Mouse (Mus musculus): ENCODE results near the gene Il16. TPM values are rescaled to one million over a fixed set of nuclear protein-coding genes. Genes with fewer than 3 reads are reported as not detected.

Il16 gene
- polyA plus RNA-seq, 1 experiment: not detected

DNA sequence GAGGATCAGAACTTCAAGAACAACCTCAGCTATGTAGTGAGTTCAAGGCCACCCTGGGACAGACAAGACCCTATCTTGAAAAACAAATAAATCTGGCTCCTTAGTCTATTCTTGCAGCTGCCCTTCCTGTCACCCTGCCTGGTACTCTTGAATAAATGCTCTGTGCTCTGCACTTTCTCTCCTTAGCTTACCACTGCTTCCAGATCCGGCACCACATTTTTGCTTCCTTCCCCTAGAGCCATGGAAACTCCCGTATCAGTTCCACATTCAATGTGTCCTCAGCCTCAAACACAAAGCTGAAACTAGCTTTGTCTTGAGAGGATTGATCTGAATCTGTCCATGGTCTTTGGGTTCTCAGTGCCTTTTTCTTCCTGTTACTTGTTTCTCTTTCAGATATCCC lies 21.0 kb downstream of the Il16 start:
- Histone ChIP-seq H3K36me3 (ENCODE audit: control insufficient read depth, insufficient read depth, low read length, poor library complexity, severe bottlenecking) (no peaks in the 10 kb centered on the region), H3K9me3 (replicated peaks; ENCODE audit: control insufficient read depth, insufficient read depth, low read length, poor library complexity, severe bottlenecking) (no peaks in the 10 kb centered on the region), H3K4me1 (ENCODE audit: control insufficient read depth, insufficient read depth, low read length) (no peaks in the 10 kb centered on the region), H3K4me3 (ENCODE audit: low read depth, low read length) (no peak overlapping the region), H3K27ac (ENCODE audit: insufficient read depth, low read length) (no peak overlapping the region), H3K27me3 (ENCODE audit: control insufficient read depth, insufficient read depth, low read length, poor library complexity, severe bottlenecking) (no peaks in the 10 kb centered on the region), H3K9ac (ENCODE audit: low read depth, poor library complexity, severe bottlenecking) (no peak overlapping the region)
- no peak for TF ChIP-seq EP300 (IDR thresholded peaks at IDR 0.05; ENCODE audit: insufficient read depth, low read depth, low read length)
- TF ChIP-seq POLR2A (IDR thresholded peaks at IDR 0.05; ENCODE audit: insufficient read depth, low read length): no peak
- no peak for TF ChIP-seq CTCF (IDR thresholded peaks at IDR 0.05; ENCODE audit: low read depth, low read length)

DNA sequence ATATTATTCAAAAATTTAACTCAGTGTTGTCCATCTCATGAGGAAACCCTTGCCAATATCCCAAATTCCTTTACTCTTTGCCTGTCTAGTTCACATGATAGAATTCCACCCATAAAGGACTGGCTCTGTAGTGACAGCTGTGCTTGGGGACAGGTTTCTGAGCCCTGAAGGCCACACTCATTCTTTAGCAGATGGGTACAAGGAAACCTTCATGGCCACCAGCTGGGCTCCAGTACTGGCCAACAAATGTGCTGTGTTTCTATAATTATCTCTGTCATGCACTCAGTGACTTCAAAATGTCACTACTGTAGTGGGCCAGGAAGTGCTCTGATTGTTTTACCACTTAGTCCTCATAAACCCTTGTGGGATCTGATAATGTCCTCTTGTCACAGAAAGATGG lies 21.6 kb downstream of the Il16 start:
- no peak overlapping the region for H3K4me3 ChIP-seq (ENCODE audit: low read depth, low read length)
- H3K36me3 ChIP-seq (ENCODE audit: control insufficient read depth, insufficient read depth, low read length, poor library complexity, severe bottlenecking): no peaks in the 10 kb centered on the region
- H3K27ac ChIP-seq (ENCODE audit: insufficient read depth, low read length): no peak overlapping the region
- H3K9me3 ChIP-seq (replicated peaks; ENCODE audit: control insufficient read depth, insufficient read depth, low read length, poor library complexity, severe bottlenecking): no peaks in the 10 kb centered on the region
- TF ChIP-seq CTCF (IDR thresholded peaks at IDR 0.05; ENCODE audit: low read depth, low read length) (no peak), POLR2A (IDR thresholded peaks at IDR 0.05; ENCODE audit: insufficient read depth, low read length) (no peak), EP300 (IDR thresholded peaks at IDR 0.05; ENCODE audit: insufficient read depth, low read depth, low read length) (no peak)
- H3K9ac ChIP-seq (ENCODE audit: low read depth, poor library complexity, severe bottlenecking): no peak overlapping the region
- H3K27me3 ChIP-seq (ENCODE audit: control insufficient read depth, insufficient read depth, low read length, poor library complexity, severe bottlenecking): no peaks in the 10 kb centered on the region
- no peaks in the 10 kb centered on the region for H3K4me1 ChIP-seq (ENCODE audit: control insufficient read depth, insufficient read depth, low read length)

DNA sequence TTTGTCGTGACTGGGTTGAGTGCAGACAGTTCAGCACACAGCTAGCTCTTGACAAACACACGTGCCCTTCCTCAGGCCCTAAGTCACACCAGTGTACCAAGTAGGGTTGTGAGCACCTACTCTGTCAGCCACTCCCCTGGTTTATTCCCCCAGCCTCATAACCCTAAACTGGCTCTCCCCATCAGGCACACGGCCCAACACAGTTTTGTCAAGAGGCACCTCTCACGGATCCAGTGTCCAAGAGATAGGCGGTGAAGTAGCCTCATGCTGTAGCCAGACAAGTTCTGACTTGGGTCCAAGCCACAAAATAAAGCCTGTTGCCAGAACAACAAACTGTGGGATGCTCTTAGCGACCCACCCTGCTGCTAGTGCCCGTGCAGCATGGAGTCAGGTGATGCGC lies 22.3 kb downstream of the Il16 start:
- Histone ChIP-seq H3K4me1 (ENCODE audit: control insufficient read depth, insufficient read depth, low read length) (no peaks in the 10 kb centered on the region), H3K9me3 (replicated peaks; ENCODE audit: control insufficient read depth, insufficient read depth, low read length, poor library complexity, severe bottlenecking) (no peaks in the 10 kb centered on the region)

DNA sequence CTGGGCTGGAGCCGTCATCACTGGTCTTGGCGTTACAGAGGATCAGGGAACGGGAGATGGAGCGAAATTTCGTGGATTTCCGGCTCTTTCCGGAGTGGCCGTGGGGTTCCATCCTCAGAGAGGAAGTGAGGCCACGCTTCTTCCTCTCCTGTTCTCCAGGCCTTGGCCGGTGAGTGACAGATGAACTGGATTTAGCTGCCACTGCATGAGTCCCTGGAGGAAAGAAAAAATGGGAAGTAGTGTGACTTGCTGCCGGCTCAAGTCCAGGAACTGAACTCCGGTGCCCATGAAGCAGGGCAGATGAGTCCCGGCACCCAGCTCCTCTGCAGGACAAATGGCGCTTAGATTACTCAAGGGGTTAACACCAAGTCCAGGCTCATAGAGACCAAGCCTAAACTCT lies 23.0 kb downstream of the Il16 start:
- TF ChIP-seq POLR2A (IDR thresholded peaks at IDR 0.05; ENCODE audit: insufficient read depth, low read length) (no peak), CTCF (IDR thresholded peaks at IDR 0.05; ENCODE audit: low read depth, low read length) (no peak), EP300 (IDR thresholded peaks at IDR 0.05; ENCODE audit: insufficient read depth, low read depth, low read length) (no peak)
- Histone ChIP-seq H3K9ac (ENCODE audit: low read depth, poor library complexity, severe bottlenecking) (no peak overlapping the region), H3K4me3 (ENCODE audit: low read depth, low read length) (no peak overlapping the region), H3K36me3 (ENCODE audit: control insufficient read depth, insufficient read depth, low read length, poor library complexity, severe bottlenecking) (no peaks in the 10 kb centered on the region), H3K4me1 (ENCODE audit: control insufficient read depth, insufficient read depth, low read length) (no peaks in the 10 kb centered on the region), H3K27me3 (ENCODE audit: control insufficient read depth, insufficient read depth, low read length, poor library complexity, severe bottlenecking) (no peaks in the 10 kb centered on the region; the same call in 1 of the 2 replicates), H3K9me3 (replicated peaks; ENCODE audit: control insufficient read depth, insufficient read depth, low read length, poor library complexity, severe bottlenecking) (no peaks in the 10 kb centered on the region), H3K27ac (ENCODE audit: insufficient read depth, low read length) (no peak overlapping the region)

More for the DNA sequence above, 22.3 kb downstream of the Il16 start:
- no peak overlapping the region for H3K9ac ChIP-seq (ENCODE audit: low read depth, poor library complexity, severe bottlenecking)
- no peaks in the 10 kb centered on the region for H3K36me3 ChIP-seq (ENCODE audit: control insufficient read depth, insufficient read depth, low read length, poor library complexity, severe bottlenecking)
- H3K27ac ChIP-seq (ENCODE audit: insufficient read depth, low read length): no peak overlapping the region
- TF ChIP-seq CTCF (IDR thresholded peaks at IDR 0.05; ENCODE audit: low read depth, low read length) (no peak), POLR2A (IDR thresholded peaks at IDR 0.05; ENCODE audit: insufficient read depth, low read length) (no peak), EP300 (IDR thresholded peaks at IDR 0.05; ENCODE audit: insufficient read depth, low read depth, low read length) (no peak)
- H3K27me3 ChIP-seq (ENCODE audit: control insufficient read depth, insufficient read depth, low read length, poor library complexity, severe bottlenecking): no peaks in the 10 kb centered on the region
- H3K4me3 ChIP-seq (ENCODE audit: low read depth, low read length): no peak overlapping the region

DNA sequence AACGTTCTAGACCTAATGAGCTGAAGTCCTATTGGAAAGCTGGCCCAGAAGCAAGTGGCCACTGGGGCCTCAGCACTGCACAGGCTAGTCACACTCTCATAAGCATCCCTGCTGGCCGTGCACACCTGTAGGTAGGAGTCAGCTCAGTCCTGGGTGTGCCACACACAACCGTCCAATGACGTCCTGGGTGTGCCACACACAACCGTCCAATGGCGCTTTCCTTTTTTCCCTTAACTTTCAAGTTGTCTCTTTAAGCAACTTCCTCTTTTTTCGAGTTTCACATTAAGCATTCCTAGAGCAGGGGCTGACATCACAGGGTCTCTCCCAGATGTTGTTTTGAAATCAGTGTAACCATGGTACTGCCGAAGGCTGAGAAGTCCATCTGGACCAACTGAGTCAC lies 25.3 kb downstream of the Il16 start:
- Histone ChIP-seq H3K27me3 (ENCODE audit: control insufficient read depth, insufficient read depth, low read length, poor library complexity, severe bottlenecking) (no peaks in the 10 kb centered on the region; the same call in 1 of the 2 replicates), H3K4me1 (ENCODE audit: control insufficient read depth, insufficient read depth, low read length) (no peaks in the 10 kb centered on the region)
- TF ChIP-seq POLR2A (IDR thresholded peaks at IDR 0.05; ENCODE audit: insufficient read depth, low read length) (no peak), CTCF (IDR thresholded peaks at IDR 0.05; ENCODE audit: low read depth, low read length) (no peak), EP300 (IDR thresholded peaks at IDR 0.05; ENCODE audit: insufficient read depth, low read depth, low read length) (no peak)

DNA sequence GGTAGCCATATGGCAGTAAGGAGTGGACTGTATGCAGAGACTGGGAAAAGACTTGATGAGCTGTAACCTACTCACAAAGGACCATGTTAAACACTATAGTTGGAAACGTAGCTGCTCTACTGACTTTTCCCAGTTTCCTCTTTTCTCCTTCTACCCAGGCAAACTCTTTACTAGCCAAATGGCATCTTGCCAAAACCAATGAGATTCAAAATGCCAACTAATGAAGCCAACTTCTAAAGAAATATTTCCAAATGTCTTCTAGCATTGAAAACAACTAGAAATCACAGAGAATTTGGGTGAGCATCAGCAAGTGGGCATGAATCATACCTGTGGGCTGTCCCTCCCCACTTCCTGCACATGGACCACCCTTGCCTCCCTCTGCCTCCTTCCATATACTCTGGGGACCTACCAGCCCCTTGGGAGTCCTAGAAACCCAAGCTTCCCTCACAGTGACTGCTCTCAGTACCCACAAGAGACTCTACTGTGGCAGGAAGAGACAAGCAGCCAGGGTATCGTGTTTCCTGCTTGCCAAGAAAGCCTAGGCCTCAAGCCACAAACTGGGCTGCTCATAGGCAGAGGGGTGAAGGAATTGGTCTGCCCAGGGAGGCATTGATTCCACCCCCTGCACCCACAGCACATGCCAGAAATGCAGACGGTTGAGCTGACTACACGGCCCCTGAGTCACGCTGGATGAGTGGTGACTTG lies 28.4 kb downstream of the Il16 start:
- no peaks in the 10 kb centered on the region for H3K9me3 ChIP-seq (replicated peaks; ENCODE audit: control insufficient read depth, insufficient read depth, low read length, poor library complexity, severe bottlenecking)
- no peak overlapping the region for H3K9ac ChIP-seq (ENCODE audit: low read depth, poor library complexity, severe bottlenecking)
- H3K27me3 ChIP-seq (ENCODE audit: control insufficient read depth, insufficient read depth, low read length, poor library complexity, severe bottlenecking): no peaks in the 10 kb centered on the region; the same call in 1 of the 2 replicates
- H3K4me1 ChIP-seq (ENCODE audit: control insufficient read depth, insufficient read depth, low read length): no peaks in the 10 kb centered on the region
- H3K36me3 ChIP-seq (ENCODE audit: control insufficient read depth, insufficient read depth, low read length, poor library complexity, severe bottlenecking): no peaks in the 10 kb centered on the region
- H3K27ac ChIP-seq (ENCODE audit: insufficient read depth, low read length): no peak overlapping the region
- TF ChIP-seq CTCF (IDR thresholded peaks at IDR 0.05; ENCODE audit: low read depth, low read length) (no peak), EP300 (IDR thresholded peaks at IDR 0.05; ENCODE audit: insufficient read depth, low read depth, low read length) (no peak), POLR2A (IDR thresholded peaks at IDR 0.05; ENCODE audit: insufficient read depth, low read length) (no peak)
- no peak overlapping the region for H3K4me3 ChIP-seq (ENCODE audit: low read depth, low read length)

More for the DNA sequence above, 25.3 kb downstream of the Il16 start:
- Histone ChIP-seq H3K9me3 (replicated peaks; ENCODE audit: control insufficient read depth, insufficient read depth, low read length, poor library complexity, severe bottlenecking) (no peaks in the 10 kb centered on the region), H3K4me3 (ENCODE audit: low read depth, low read length) (no peak overlapping the region), H3K27ac (ENCODE audit: insufficient read depth, low read length) (no peak overlapping the region), H3K9ac (ENCODE audit: low read depth, poor library complexity, severe bottlenecking) (no peak overlapping the region), H3K36me3 (ENCODE audit: control insufficient read depth, insufficient read depth, low read length, poor library complexity, severe bottlenecking) (no peaks in the 10 kb centered on the region)
